Mouse (Mus musculus) MEL (cell line): ENCODE results near the gene Gm43738. TPM values are rescaled to one million over a fixed set of nuclear protein-coding genes. Genes with fewer than 3 reads are reported as not detected.

Experiments used
- DNase-seq: peaks from one replicate; pipeline ENCODE4 v3.0.0; 2011; ENCODE audit warnings: low read depth, low spot score
- H3K27ac ChIP-seq: 2 replicates; pipeline ENCODE4 v1.5.1; 2012; ENCODE audit warnings: low read depth, mild to moderate bottlenecking, control low read depth, low read length, moderate library complexity; ENCODE audit not compliant: control insufficient read depth
- H3K27me3 ChIP-seq, 2 experiments: fragments of 150-350 bp in 1 of 2; sonication (generic) in 1 of 2; 2 replicates each; pipeline ENCODE4 v1.6.1; 2012; ENCODE audit warnings: low read length in 2 of 2, mild to moderate bottlenecking in 2 of 2, improper control_type of control experiment in 1 of 2, moderate library complexity in 1 of 2; ENCODE audit not compliant: insufficient read depth in 2 of 2, control insufficient read depth in 1 of 2
- H3K36me3 ChIP-seq, 2 experiments: 2 replicates each; pipeline ENCODE4 v1.6.1; 2012 to 2014; ENCODE audit warnings: low read length in 2 of 2, improper control_type of control experiment in 1 of 2, inconsistent platforms in 1 of 2, mild to moderate bottlenecking in 1 of 2; ENCODE audit not compliant: insufficient read depth in 2 of 2, control insufficient read depth in 1 of 2
- H3K4me1 ChIP-seq, 2 experiments: fragments of 150-350 bp in 1 of 2; sonication (generic) in 1 of 2; 2 replicates each; pipeline ENCODE4 v1.6.1; 2012; ENCODE audit warnings: low read length in 2 of 2, improper control_type of control experiment in 1 of 2, mild to moderate bottlenecking in 1 of 2; ENCODE audit not compliant: insufficient read depth in 2 of 2, control insufficient read depth in 1 of 2
- H3K4me3 ChIP-seq, 2 experiments: fragments of 150-350 bp in 1 of 2; sonication (generic) in 1 of 2; 2 replicates each; pipeline ENCODE4 v1.5.1; 2012; ENCODE audit warnings: low read depth in 2 of 2, low read length in 2 of 2, mild to moderate bottlenecking in 2 of 2, moderate library complexity in 2 of 2, control low read depth in 1 of 2, improper control_type of control experiment in 1 of 2; ENCODE audit not compliant: control insufficient read depth in 1 of 2, insufficient read depth in 1 of 2
- H3K79me2 ChIP-seq: 2 replicates; pipeline ENCODE4 v1.6.1; 2012; ENCODE audit warnings: mild to moderate bottlenecking, low read length, moderate library complexity; ENCODE audit not compliant: control insufficient read depth, poor library complexity, insufficient read depth
- H3K9ac ChIP-seq: 2 replicates; pipeline ENCODE4 v1.6.1; 2012; ENCODE audit warnings: low read depth, mild to moderate bottlenecking, control low read depth, low read length, moderate library complexity; ENCODE audit not compliant: control insufficient read depth, poor library complexity, severe bottlenecking
- H3K9me3 ChIP-seq: fragments of 150-350 bp; sonication (generic); replicated peaks from 2 replicates; pipeline ENCODE4 v1.6.1; 2012; ENCODE audit warnings: mild to moderate bottlenecking, low read length, improper control_type of control experiment, moderate library complexity; ENCODE audit not compliant: insufficient read depth
- CHD1 ChIP-seq: IDR thresholded peaks from 2 replicates; pipeline ENCODE4 v1.6.1; 2012; ENCODE audit warnings: low read depth, mild to moderate bottlenecking, inconsistent platforms, low read length, improper control_type of control experiment
- CHD2 ChIP-seq: IDR thresholded peaks from 2 replicates; pipeline ENCODE4 v1.6.1; 2011; ENCODE audit warnings: low read length, improper control_type of control experiment
- E2F4 ChIP-seq: IDR thresholded peaks from 2 replicates; pipeline ENCODE4 v1.6.1; 2011; ENCODE audit warnings: low read depth, low read length, improper control_type of control experiment, borderline replicate concordance
- ELF1 ChIP-seq: IDR thresholded peaks from 2 replicates; pipeline ENCODE4 v1.6.1; 2014; ENCODE audit warnings: low read depth, mild to moderate bottlenecking, inconsistent platforms, low read length, improper control_type of control experiment, moderate library complexity
- EP300 ChIP-seq, 2 experiments: IDR thresholded peaks; 2 replicates each; pipeline ENCODE4 v1.6.1; 2011; ENCODE audit warnings: improper control_type of control experiment in 2 of 2, low read length in 2 of 2, low read depth in 1 of 2, mild to moderate bottlenecking in 1 of 2
- ETS1 ChIP-seq: IDR thresholded peaks from 2 replicates; pipeline ENCODE4 v1.6.1; 2012; ENCODE audit warnings: low read depth, mild to moderate bottlenecking, inconsistent platforms, low read length, improper control_type of control experiment, moderate library complexity
- GABPA ChIP-seq: IDR thresholded peaks from 2 replicates; pipeline ENCODE4 v1.6.1; 2012; ENCODE audit warnings: low read depth, mild to moderate bottlenecking, inconsistent platforms, low read length, improper control_type of control experiment, moderate library complexity
- HCFC1 ChIP-seq: IDR thresholded peaks from 2 replicates; pipeline ENCODE4 v1.6.1; 2012; ENCODE audit warnings: low read depth, mild to moderate bottlenecking, inconsistent platforms, low read length, improper control_type of control experiment, moderate library complexity
- JUND ChIP-seq: IDR thresholded peaks from 2 replicates; pipeline ENCODE4 v1.6.1; 2011; ENCODE audit warnings: low read depth, mild to moderate bottlenecking, improper control_type of control experiment, low read length
- KAT2A ChIP-seq: conservative IDR thresholded peaks from 2 replicates; pipeline ENCODE4 v1.6.1; 2012; ENCODE audit warnings: low read depth, low read length, improper control_type of control experiment, inconsistent platforms
- MAX ChIP-seq: IDR thresholded peaks from 2 replicates; pipeline ENCODE4 v1.6.1; 2011; ENCODE audit warnings: low read length, improper control_type of control experiment
- MAZ ChIP-seq: IDR thresholded peaks from 2 replicates; pipeline ENCODE4 v1.6.1; 2012; ENCODE audit warnings: low read depth, mild to moderate bottlenecking, inconsistent platforms, low read length, improper control_type of control experiment
- MXI1 ChIP-seq: IDR thresholded peaks from 2 replicates; pipeline ENCODE4 v1.6.1; 2011; ENCODE audit warnings: mild to moderate bottlenecking, low read depth, low read length, improper control_type of control experiment
- MYB ChIP-seq: IDR thresholded peaks from 2 replicates; pipeline ENCODE4 v1.6.1; 2011; ENCODE audit warnings: mild to moderate bottlenecking, low read depth, low read length, improper control_type of control experiment
- MYC ChIP-seq: IDR thresholded peaks from 2 replicates; pipeline ENCODE4 v1.6.1; 2011; ENCODE audit warnings: low read depth, mild to moderate bottlenecking, low read length, improper control_type of control experiment, moderate library complexity
- NELFE ChIP-seq: IDR thresholded peaks from 2 replicates; pipeline ENCODE4 v1.6.1; 2011; ENCODE audit warnings: low read depth, low read length, improper control_type of control experiment
- NRF1 ChIP-seq: IDR thresholded peaks from 2 replicates; pipeline ENCODE4 v1.6.1; 2014; ENCODE audit warnings: low read depth, mild to moderate bottlenecking, inconsistent platforms, low read length, improper control_type of control experiment, moderate library complexity; ENCODE audit not compliant: poor library complexity, insufficient read depth, severe bottlenecking
- POLR2AphosphoS2 ChIP-seq: IDR thresholded peaks from 2 replicates; pipeline ENCODE4 v1.6.1; 2011; ENCODE audit warnings: low read length, improper control_type of control experiment
- POLR2AphosphoS5 ChIP-seq: IDR thresholded peaks from 2 replicates; pipeline ENCODE4 v1.6.1; 2012; ENCODE audit warnings: low read depth, borderline replicate concordance, mild to moderate bottlenecking, inconsistent platforms, low read length, moderate library complexity, mixed read lengths
- RCOR1 ChIP-seq: IDR thresholded peaks from 2 replicates; pipeline ENCODE4 v1.6.1; 2012; ENCODE audit warnings: low read depth, mild to moderate bottlenecking, inconsistent platforms, low read length, improper control_type of control experiment
- TAL1 ChIP-seq: IDR thresholded peaks from 2 replicates; pipeline ENCODE4 v1.6.1; 2012; ENCODE audit warnings: mild to moderate bottlenecking, inconsistent platforms, low read length, moderate library complexity, mixed read lengths
- TBP ChIP-seq: IDR thresholded peaks from 2 replicates; pipeline ENCODE4 v1.8.0; 2011; ENCODE audit warnings: low read depth, low read length, improper control_type of control experiment
- TCF12 ChIP-seq: IDR thresholded peaks from 2 replicates; pipeline ENCODE4 v1.6.1; 2014; ENCODE audit warnings: low read depth, mild to moderate bottlenecking, inconsistent platforms, low read length, improper control_type of control experiment, moderate library complexity
- USF1 ChIP-seq: IDR thresholded peaks from 2 replicates; pipeline ENCODE4 v1.6.1; 2014; ENCODE audit warnings: low read depth, mild to moderate bottlenecking, inconsistent platforms, low read length, improper control_type of control experiment, moderate library complexity
- USF2 ChIP-seq, 2 experiments: IDR thresholded peaks; 2 replicates each; pipeline ENCODE4 v1.6.1; 2011 to 2012; ENCODE audit warnings: improper control_type of control experiment in 2 of 2, low read length in 2 of 2, borderline replicate concordance in 1 of 2, inconsistent platforms in 1 of 2, low read depth in 1 of 2, mild to moderate bottlenecking in 1 of 2; ENCODE audit not compliant: insufficient read depth in 1 of 2
- ZC3H11A ChIP-seq: IDR thresholded peaks from 2 replicates; pipeline ENCODE4 v1.6.1; 2012; ENCODE audit warnings: low read depth, mild to moderate bottlenecking, inconsistent platforms, low read length, improper control_type of control experiment
- ZKSCAN1 ChIP-seq: IDR thresholded peaks from 2 replicates; pipeline ENCODE4 v1.6.1; 2012; ENCODE audit warnings: low read depth, mild to moderate bottlenecking, inconsistent platforms, low read length, improper control_type of control experiment, moderate library complexity
- ZMIZ1 ChIP-seq: IDR thresholded peaks from 2 replicates; pipeline ENCODE4 v1.6.1; 2012; ENCODE audit warnings: low read depth, mild to moderate bottlenecking, inconsistent platforms, low read length, improper control_type of control experiment, moderate library complexity
- ZNF384 ChIP-seq: IDR thresholded peaks from 2 replicates; pipeline ENCODE4 v1.6.1; 2012; ENCODE audit warnings: low read depth, mild to moderate bottlenecking, inconsistent platforms, low read length, improper control_type of control experiment
- polyA plus RNA-seq, 2 experiments: library from polyadenylated mRNA; stranded (reverse) in 1 of 2; unstranded in 1 of 2; fragments of >175 nt in 1 of 2; fragments of >200 nt in 1 of 2; gene quantifications; 2 replicates each; pipeline versions ENCODE4 v1.2.1 to v1.2.4; 2012; ENCODE audit warnings: low replicate concordance in 2 of 2, low read depth in 1 of 2; ENCODE audit not compliant: insufficient read length in 2 of 2, insufficient read depth in 1 of 2, missing spikeins in 1 of 2
- total RNA-seq: library from RNA; depleted of rRNA; stranded (reverse); fragments of 300-350 nt; gene quantifications from 2 replicates; pipeline ENCODE4 v1.2.3, GENCODE M21; 2012

Gm43738 gene
- total and polyA plus RNA-seq, 3 experiments: not detected

- Histone ChIP-seq H3K9ac (peak overlapping the region; percentile 70), H3K4me3 (peak overlapping the region; percentile 68 to 84), H3K79me2 (peaks cover 2% of the 10 kb centered on the region), H3K9me3 (no peaks in the 10 kb centered on the region), H3K4me1 (peaks cover 3 to 28% of the 10 kb centered on the region in 2 experiments; a peak in 3 of 4 replicates), H3K27me3 (no peaks in the 10 kb centered on the region), H3K27ac (no peak overlapping the region), H3K36me3 (peaks cover 0 to 11% of the 10 kb centered on the region in 2 experiments; a peak in 2 of 4 replicates)
- DNase-seq: no peak
- TF ChIP-seq USF1 (no peak), EP300 (IDR thresholded peaks at IDR 0.05; ENCODE audit: low read depth in 1 of 2, low read length in 2 of 2) (no peak), MYB (no peak), ZNF384 (no peak), CHD2 (no peak), ETS1 (no peak), TAL1 (no peak), ZC3H11A (no peak), TCF12 (no peak), POLR2AphosphoS2 (no peak), ELF1 (no peak), MYC (no peak), ZKSCAN1 (no peak), ZMIZ1 (no peak)
Observed at GRCm38 (mm10) chr3:89088974-89089373, 11.9 kb downstream of the Gm43738 start.

- Histone ChIP-seq H3K9me3 (no peaks in the 10 kb centered on the region), H3K79me2 (peaks cover 2% of the 10 kb centered on the region), H3K9ac (peak overlapping the region; percentile 73), H3K27me3 (no peaks in the 10 kb centered on the region), H3K36me3 (peaks cover 0 to 11% of the 10 kb centered on the region in 2 experiments; a peak in 2 of 4 replicates), H3K27ac (peak overlapping the region; percentile 64), H3K4me3 (peak overlapping the region in 1 of 2 experiments; percentile 39; a peak in 2 of 4 replicates), H3K4me1 (peaks cover 3 to 28% of the 10 kb centered on the region in 2 experiments; a peak in 3 of 4 replicates)
- DNase-seq: peak; percentile 97
- TF ChIP-seq JUND: no peak
- TF ChIP-seq HCFC1: peak; percentile 74
- peak; percentile 57 for TF ChIP-seq ZC3H11A
- no peak for TF ChIP-seq POLR2AphosphoS5
- TF ChIP-seq MXI1: peak; percentile 100
- TF ChIP-seq USF2 (IDR thresholded peaks at IDR 0.05; ENCODE audit: borderline replicate concordance in 1 of 2, insufficient read depth in 1 of 2, low read depth in 1 of 2, low read length in 2 of 2): no peak
- peak; percentile 47 for TF ChIP-seq NELFE
- peak; percentile 92 for TF ChIP-seq ZNF384
- TF ChIP-seq ETS1: peak; percentile 72; the same call in 1 of the 2 replicates
- no peak for TF ChIP-seq TAL1
- TF ChIP-seq EP300 (IDR thresholded peaks at IDR 0.05; ENCODE audit: low read depth in 1 of 2, low read length in 2 of 2): peak in 1 of 2 experiments; percentile 38; a peak in 1 of 4 replicates
- no peak for TF ChIP-seq ZKSCAN1
- peak; percentile 100 for TF ChIP-seq MAX
- no peak for TF ChIP-seq E2F4
- TF ChIP-seq RCOR1: no peak
- TF ChIP-seq TBP: peak; percentile 68
- TF ChIP-seq GABPA: no peak
- no peak for TF ChIP-seq POLR2AphosphoS2
- no peak for TF ChIP-seq KAT2A
- TF ChIP-seq CHD1: no peak
- TF ChIP-seq NRF1: no peak
- TF ChIP-seq CHD2: no peak
- peak; percentile 11; the same call in 1 of the 2 replicates for TF ChIP-seq MAZ
Observed at GRCm38 (mm10) chr3:89087338-89088110, 13.4 kb downstream of the Gm43738 start.
